Mouse (Mus musculus) liver, embryonic 14.5 days (tissue): ENCODE measurements around the gene Brca2.

Source experiments
- CTCF ChIP-seq: IDR thresholded peaks from 2 replicates; pipeline ENCODE4 v1.5.1; 2016; ENCODE audit warnings: antibody characterized with exemption, low read depth, control low read depth
- EP300 ChIP-seq: IDR thresholded peaks from 2 replicates; pipeline ENCODE4 v1.6.1; 2016; ENCODE audit warnings: antibody characterized with exemption, low read depth

DNA sequence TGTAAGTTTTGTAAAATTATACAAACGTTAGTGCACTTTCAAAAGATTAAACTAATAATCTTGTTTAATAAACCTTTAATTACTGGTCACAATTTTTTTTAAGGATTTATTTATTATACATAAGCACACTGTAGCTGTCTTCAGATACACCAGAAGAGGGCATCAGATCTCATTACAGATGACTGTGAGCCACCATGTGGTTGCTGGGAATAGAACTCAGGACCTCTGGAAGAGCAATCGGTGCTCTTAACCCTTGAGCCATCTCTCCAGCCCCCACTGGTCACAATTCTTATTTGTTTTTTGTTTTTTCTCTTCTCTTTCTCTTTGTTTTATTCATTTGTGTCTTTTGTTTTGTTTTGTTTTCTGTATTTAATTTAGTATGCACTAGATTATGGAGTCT is 2.8 kb downstream of the Brca2 start:
- TF ChIP-seq CTCF = peak; percentile 24; the same call in 1 of the 2 replicates
- no peak for TF ChIP-seq EP300
